Mouse (Mus musculus) MEL (cell line): ENCODE results near the gene Spen. TPM values are rescaled to one million over a fixed set of nuclear protein-coding genes. Genes with fewer than 3 reads are reported as not detected.

Source experiments
- DNase-seq: peaks from one replicate; pipeline ENCODE4 v3.0.0; 2011; ENCODE audit warnings: low read depth, low spot score
- H3K27ac ChIP-seq: 2 replicates; pipeline ENCODE4 v1.5.1; 2012; ENCODE audit warnings: low read depth, mild to moderate bottlenecking, control low read depth, low read length, moderate library complexity; ENCODE audit not compliant: control insufficient read depth
- H3K27me3 ChIP-seq, 2 experiments: fragments of 150-350 bp in 1 of 2; sonication (generic) in 1 of 2; 2 replicates each; pipeline ENCODE4 v1.6.1; 2012; ENCODE audit warnings: low read length in 2 of 2, mild to moderate bottlenecking in 2 of 2, improper control_type of control experiment in 1 of 2, moderate library complexity in 1 of 2; ENCODE audit not compliant: insufficient read depth in 2 of 2, control insufficient read depth in 1 of 2
- H3K36me3 ChIP-seq, 2 experiments: 2 replicates each; pipeline ENCODE4 v1.6.1; 2012 to 2014; ENCODE audit warnings: low read length in 2 of 2, improper control_type of control experiment in 1 of 2, inconsistent platforms in 1 of 2, mild to moderate bottlenecking in 1 of 2; ENCODE audit not compliant: insufficient read depth in 2 of 2, control insufficient read depth in 1 of 2
- H3K4me1 ChIP-seq, 2 experiments: fragments of 150-350 bp in 1 of 2; sonication (generic) in 1 of 2; 2 replicates each; pipeline ENCODE4 v1.6.1; 2012; ENCODE audit warnings: low read length in 2 of 2, improper control_type of control experiment in 1 of 2, mild to moderate bottlenecking in 1 of 2; ENCODE audit not compliant: insufficient read depth in 2 of 2, control insufficient read depth in 1 of 2
- H3K4me3 ChIP-seq, 2 experiments: fragments of 150-350 bp in 1 of 2; sonication (generic) in 1 of 2; 2 replicates each; pipeline ENCODE4 v1.5.1; 2012; ENCODE audit warnings: low read depth in 2 of 2, low read length in 2 of 2, mild to moderate bottlenecking in 2 of 2, moderate library complexity in 2 of 2, control low read depth in 1 of 2, improper control_type of control experiment in 1 of 2; ENCODE audit not compliant: control insufficient read depth in 1 of 2, insufficient read depth in 1 of 2
- H3K79me2 ChIP-seq: 2 replicates; pipeline ENCODE4 v1.6.1; 2012; ENCODE audit warnings: mild to moderate bottlenecking, low read length, moderate library complexity; ENCODE audit not compliant: control insufficient read depth, poor library complexity, insufficient read depth
- H3K9ac ChIP-seq: 2 replicates; pipeline ENCODE4 v1.6.1; 2012; ENCODE audit warnings: low read depth, mild to moderate bottlenecking, control low read depth, low read length, moderate library complexity; ENCODE audit not compliant: control insufficient read depth, poor library complexity, severe bottlenecking
- H3K9me3 ChIP-seq: fragments of 150-350 bp; sonication (generic); replicated peaks from 2 replicates; pipeline ENCODE4 v1.6.1; 2012; ENCODE audit warnings: mild to moderate bottlenecking, low read length, improper control_type of control experiment, moderate library complexity; ENCODE audit not compliant: insufficient read depth
- CHD1 ChIP-seq: IDR thresholded peaks from 2 replicates; pipeline ENCODE4 v1.6.1; 2012; ENCODE audit warnings: low read depth, mild to moderate bottlenecking, inconsistent platforms, low read length, improper control_type of control experiment
- ETS1 ChIP-seq: IDR thresholded peaks from 2 replicates; pipeline ENCODE4 v1.6.1; 2012; ENCODE audit warnings: low read depth, mild to moderate bottlenecking, inconsistent platforms, low read length, improper control_type of control experiment, moderate library complexity
- GABPA ChIP-seq: IDR thresholded peaks from 2 replicates; pipeline ENCODE4 v1.6.1; 2012; ENCODE audit warnings: low read depth, mild to moderate bottlenecking, inconsistent platforms, low read length, improper control_type of control experiment, moderate library complexity
- HCFC1 ChIP-seq: IDR thresholded peaks from 2 replicates; pipeline ENCODE4 v1.6.1; 2012; ENCODE audit warnings: low read depth, mild to moderate bottlenecking, inconsistent platforms, low read length, improper control_type of control experiment, moderate library complexity
- MAX ChIP-seq: IDR thresholded peaks from 2 replicates; pipeline ENCODE4 v1.6.1; 2011; ENCODE audit warnings: low read length, improper control_type of control experiment
- MAZ ChIP-seq: IDR thresholded peaks from 2 replicates; pipeline ENCODE4 v1.6.1; 2012; ENCODE audit warnings: low read depth, mild to moderate bottlenecking, inconsistent platforms, low read length, improper control_type of control experiment
- MYC ChIP-seq: IDR thresholded peaks from 2 replicates; pipeline ENCODE4 v1.6.1; 2011; ENCODE audit warnings: low read depth, mild to moderate bottlenecking, low read length, improper control_type of control experiment, moderate library complexity
- NELFE ChIP-seq: IDR thresholded peaks from 2 replicates; pipeline ENCODE4 v1.6.1; 2011; ENCODE audit warnings: low read depth, low read length, improper control_type of control experiment
- NRF1 ChIP-seq: IDR thresholded peaks from 2 replicates; pipeline ENCODE4 v1.6.1; 2014; ENCODE audit warnings: low read depth, mild to moderate bottlenecking, inconsistent platforms, low read length, improper control_type of control experiment, moderate library complexity; ENCODE audit not compliant: poor library complexity, insufficient read depth, severe bottlenecking
- POLR2A ChIP-seq, 2 experiments: IDR thresholded peaks; 2 replicates each; pipeline ENCODE4 v1.6.1; 2011 to 2012; ENCODE audit warnings: low read length in 2 of 2, mild to moderate bottlenecking in 2 of 2, control low read depth in 1 of 2, improper control_type of control experiment in 1 of 2, low read depth in 1 of 2, moderate library complexity in 1 of 2; ENCODE audit not compliant: control insufficient read depth in 1 of 2, insufficient read depth in 1 of 2, poor library complexity in 1 of 2
- POLR2AphosphoS2 ChIP-seq: IDR thresholded peaks from 2 replicates; pipeline ENCODE4 v1.6.1; 2011; ENCODE audit warnings: low read length, improper control_type of control experiment
- POLR2AphosphoS5 ChIP-seq: IDR thresholded peaks from 2 replicates; pipeline ENCODE4 v1.6.1; 2012; ENCODE audit warnings: low read depth, borderline replicate concordance, mild to moderate bottlenecking, inconsistent platforms, low read length, moderate library complexity, mixed read lengths
- RCOR1 ChIP-seq: IDR thresholded peaks from 2 replicates; pipeline ENCODE4 v1.6.1; 2012; ENCODE audit warnings: low read depth, mild to moderate bottlenecking, inconsistent platforms, low read length, improper control_type of control experiment
- SIN3A ChIP-seq: IDR thresholded peaks from 2 replicates; pipeline ENCODE4 v1.6.1; 2012; ENCODE audit warnings: low read length, improper control_type of control experiment, inconsistent platforms
- TAL1 ChIP-seq: IDR thresholded peaks from 2 replicates; pipeline ENCODE4 v1.6.1; 2012; ENCODE audit warnings: mild to moderate bottlenecking, inconsistent platforms, low read length, moderate library complexity, mixed read lengths
- TBP ChIP-seq: IDR thresholded peaks from 2 replicates; pipeline ENCODE4 v1.8.0; 2011; ENCODE audit warnings: low read depth, low read length, improper control_type of control experiment
- TCF12 ChIP-seq: IDR thresholded peaks from 2 replicates; pipeline ENCODE4 v1.6.1; 2014; ENCODE audit warnings: low read depth, mild to moderate bottlenecking, inconsistent platforms, low read length, improper control_type of control experiment, moderate library complexity
- UBTF ChIP-seq: IDR thresholded peaks from 2 replicates; pipeline ENCODE4 v1.6.1; 2012; ENCODE audit warnings: low read depth, mild to moderate bottlenecking, inconsistent platforms, low read length, improper control_type of control experiment, moderate library complexity, borderline replicate concordance; ENCODE audit not compliant: insufficient read depth
- USF1 ChIP-seq: IDR thresholded peaks from 2 replicates; pipeline ENCODE4 v1.6.1; 2014; ENCODE audit warnings: low read depth, mild to moderate bottlenecking, inconsistent platforms, low read length, improper control_type of control experiment, moderate library complexity
- ZKSCAN1 ChIP-seq: IDR thresholded peaks from 2 replicates; pipeline ENCODE4 v1.6.1; 2012; ENCODE audit warnings: low read depth, mild to moderate bottlenecking, inconsistent platforms, low read length, improper control_type of control experiment, moderate library complexity
- polyA plus RNA-seq, 2 experiments: library from polyadenylated mRNA; stranded (reverse) in 1 of 2; unstranded in 1 of 2; fragments of >175 nt in 1 of 2; fragments of >200 nt in 1 of 2; gene quantifications; 2 replicates each; pipeline versions ENCODE4 v1.2.1 to v1.2.4; 2012; ENCODE audit warnings: low replicate concordance in 2 of 2, low read depth in 1 of 2; ENCODE audit not compliant: insufficient read length in 2 of 2, insufficient read depth in 1 of 2, missing spikeins in 1 of 2
- total RNA-seq: library from RNA; depleted of rRNA; stranded (reverse); fragments of 300-350 nt; gene quantifications from 2 replicates; pipeline ENCODE4 v1.2.3, GENCODE M21; 2012

Gene Spen
- total and polyA plus RNA-seq, 3 experiments = 11.9 to 102 (median 46.9) TPM

DNA sequence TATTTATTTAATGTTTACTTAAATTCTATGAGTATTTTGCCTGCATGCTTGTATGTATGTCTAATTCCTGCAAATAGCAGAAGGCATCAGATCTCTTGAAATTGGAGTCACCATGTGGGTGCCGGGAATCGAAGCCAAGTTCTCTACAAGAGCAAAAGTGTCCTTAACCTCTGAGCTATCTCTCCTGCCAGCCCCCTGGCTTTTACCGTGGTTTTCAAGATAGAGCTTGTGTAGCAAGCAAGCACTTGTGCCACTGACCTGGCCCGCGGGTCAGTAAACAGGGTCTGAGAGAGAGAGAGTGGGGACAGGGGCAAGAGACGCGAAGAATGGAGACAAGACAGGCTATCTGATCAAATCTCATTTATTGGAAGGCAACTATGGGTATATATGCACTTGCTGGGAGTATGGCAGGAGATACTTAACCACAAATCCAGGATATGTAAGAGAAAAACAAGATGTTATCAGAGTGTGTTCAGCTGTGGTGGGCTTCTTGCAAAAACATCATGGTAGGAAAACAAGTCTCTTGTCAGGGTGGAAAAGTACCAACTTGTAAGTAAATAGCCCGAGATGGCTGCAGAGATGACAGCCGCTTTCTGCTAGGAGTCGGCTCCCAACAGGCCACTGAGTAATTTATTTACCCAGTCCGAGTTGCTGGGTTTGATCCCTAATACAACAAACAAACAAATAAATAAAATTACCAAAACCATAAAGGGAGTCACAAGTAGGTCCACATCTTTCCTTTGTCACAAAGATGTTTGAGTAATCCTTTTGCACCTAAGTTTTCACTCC lies 94.6 kb downstream of the Spen start:
- peak; percentile 51 for DNase-seq
- H3K9ac ChIP-seq = peak overlapping the region; percentile 72
- peak overlapping the region; percentile 38 for H3K27ac ChIP-seq
- H3K4me1 ChIP-seq = peaks cover 0 to 13% of the 10 kb centered on the region in 2 experiments; a peak in 2 of 4 replicates
- no peaks in the 10 kb centered on the region for H3K9me3 ChIP-seq
- peaks cover 12% of the 10 kb centered on the region for H3K79me2 ChIP-seq
- H3K27me3 ChIP-seq = no peaks in the 10 kb centered on the region
- TF ChIP-seq MAX (peak; percentile 38; the same call in 1 of the 2 replicates), TAL1 (peak; percentile 17; the same call in 1 of the 2 replicates), SIN3A (no peak), NELFE (no peak)
- TF ChIP-seq, all 39 proteins: peak for 2
- Histone ChIP-seq H3K4me3 (peak overlapping the region; percentile 78 to 81), H3K36me3 (peaks cover 2 to 6% of the 10 kb centered on the region in 2 experiments; a peak in 1 of 4 replicates)

DNA sequence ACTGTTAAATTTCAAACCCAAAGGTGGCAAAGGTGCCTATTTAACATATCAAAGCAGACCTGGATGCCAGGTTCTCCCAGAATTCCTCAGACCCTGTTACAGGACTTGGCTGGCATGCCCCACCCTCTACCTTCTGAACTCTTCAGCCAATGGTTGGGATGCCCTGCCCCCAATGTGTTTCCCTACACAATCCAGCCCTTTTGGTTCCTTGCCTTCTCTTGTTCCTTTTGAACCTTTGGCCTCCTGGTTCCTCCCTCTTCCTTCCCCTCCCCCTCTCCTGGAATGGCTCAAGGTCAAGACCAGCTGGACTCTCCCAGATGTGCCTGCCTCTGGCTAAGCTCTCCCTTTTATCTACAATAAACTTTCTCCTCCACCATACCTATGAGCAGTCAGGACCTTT lies 97.5 kb downstream of the Spen start:
- DNase-seq = no peak
- peaks cover 0 to 11% of the 10 kb centered on the region in 2 experiments; a peak in 2 of 4 replicates for H3K4me1 ChIP-seq
- no peaks in the 10 kb centered on the region for H3K27me3 ChIP-seq
- no peak overlapping the region for H3K9ac ChIP-seq
- H3K9me3 ChIP-seq = no peaks in the 10 kb centered on the region
- H3K79me2 ChIP-seq = peaks cover 9% of the 10 kb centered on the region
- no peak for TF ChIP-seq TAL1
- no peak for TF ChIP-seq ETS1
- TF ChIP-seq, all 39 proteins: peak for 0
- no peak overlapping the region for H3K27ac ChIP-seq
- H3K4me3 ChIP-seq = no peak overlapping the region
- peaks cover 0 to 6% of the 10 kb centered on the region in 2 experiments; a peak in 1 of 4 replicates for H3K36me3 ChIP-seq

DNA sequence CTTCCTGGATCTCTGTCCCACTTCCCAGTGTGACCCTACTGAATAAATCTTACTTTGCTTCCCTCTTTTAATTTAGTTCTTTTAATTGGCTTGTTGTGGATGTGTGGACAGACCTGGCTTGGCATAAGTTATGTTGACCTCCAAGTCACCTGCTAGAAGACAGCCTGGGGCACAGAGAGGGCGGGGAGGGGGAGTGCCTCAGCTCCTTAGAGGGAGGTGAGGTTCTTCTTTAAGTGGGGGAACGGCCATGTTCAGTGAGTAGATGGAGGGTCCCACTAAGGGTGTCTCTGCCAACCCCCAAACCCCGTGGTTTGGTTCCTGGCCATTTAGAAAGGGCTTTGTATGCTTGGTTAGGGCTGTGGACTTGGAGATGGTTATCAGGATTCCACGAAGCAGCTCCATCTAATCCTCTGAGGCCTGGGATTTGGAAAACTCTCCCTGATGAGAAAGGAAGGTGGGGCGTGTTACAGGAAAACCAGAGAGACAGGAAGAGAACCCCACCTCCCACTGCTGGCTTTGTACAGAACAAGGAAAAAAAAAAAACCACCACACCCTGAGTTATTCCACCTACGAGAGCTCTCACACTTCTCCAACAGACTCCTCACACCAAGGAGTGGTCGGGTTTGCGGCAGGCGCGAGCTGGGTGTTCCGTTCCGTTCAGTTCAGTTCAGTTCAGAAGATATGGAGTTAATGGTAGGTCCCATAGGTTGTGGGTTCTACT lies 99.2 kb downstream of the Spen start:
- TF ChIP-seq POLR2AphosphoS2 (no peak), TBP (no peak), TAL1 (no peak), MAZ (no peak), TCF12 (no peak), UBTF (no peak), NRF1 (no peak), MAX (no peak), POLR2AphosphoS5 (no peak), ZKSCAN1 (no peak), SIN3A (no peak), MYC (no peak), CHD1 (no peak), GABPA (no peak), POLR2A (IDR thresholded peaks at IDR 0.05; ENCODE audit: control insufficient read depth in 1 of 2, insufficient read depth in 1 of 2, low read depth in 1 of 2, low read length in 2 of 2, poor library complexity in 1 of 2) (no peak), USF1 (no peak), HCFC1 (no peak), RCOR1 (no peak)
- TF ChIP-seq, all 39 proteins: peak for 0
- H3K27me3 ChIP-seq = no peaks in the 10 kb centered on the region
- no peaks in the 10 kb centered on the region for H3K9me3 ChIP-seq
- no peak overlapping the region for H3K27ac ChIP-seq
- no peak for DNase-seq
- H3K36me3 ChIP-seq = no peaks in the 10 kb centered on the region
- 0 out of 4 replicates have a peak, but pooled peaks cover 0 to 3% of the 10 kb centered on the region in 2 experiments for H3K4me1 ChIP-seq
- no peak overlapping the region for H3K4me3 ChIP-seq
- H3K79me2 ChIP-seq = no peaks in the 10 kb centered on the region
- H3K9ac ChIP-seq = no peak overlapping the region
